Mouse (Mus musculus) forebrain, embryonic 16.5 days (tissue): ENCODE measurements around the gene Mturn. TPM values are rescaled to one million over a fixed set of nuclear protein-coding genes. Genes with fewer than 3 reads are reported as not detected.

Experiments
- ATAC-seq: fragments of 200-750 bp; cut with Nextera tagmentation; 2 replicates; pipeline ENCODE4 v1.8.0; 2017; ENCODE audit warnings: mild to moderate bottlenecking, moderate library complexity
- H3K27ac ChIP-seq: fragments of 300-500 bp; sonication (generic); 2 replicates; pipeline ENCODE4 v1.5.1; 2014; ENCODE audit warnings: low read length, control low read depth
- H3K27me3 ChIP-seq: fragments of 300-500 bp; sonication (generic); replicated peaks from 2 replicates; pipeline ENCODE4 v1.6.1; 2014; ENCODE audit warnings: low read length; ENCODE audit not compliant: control insufficient read depth, insufficient read depth
- H3K36me3 ChIP-seq: fragments of 300-500 bp; sonication (generic); 2 replicates; pipeline ENCODE4 v1.6.1; 2014; ENCODE audit not compliant: control insufficient read depth, insufficient read depth
- H3K4me1 ChIP-seq: fragments of 300-500 bp; sonication (generic); replicated peaks from 2 replicates; pipeline ENCODE4 v1.6.1; 2014; ENCODE audit warnings: low read length; ENCODE audit not compliant: control insufficient read depth, insufficient read depth
- H3K4me2 ChIP-seq: fragments of 300-500 bp; sonication (generic); 2 replicates; pipeline ENCODE4 v1.6.1; 2014; ENCODE audit warnings: mild to moderate bottlenecking, low read length, control low read depth
- H3K4me3 ChIP-seq: fragments of 300-500 bp; sonication (generic); replicated peaks from 2 replicates; pipeline ENCODE4 v1.5.1; 2014; ENCODE audit warnings: mild to moderate bottlenecking, low read length, control low read depth
- H3K9ac ChIP-seq: fragments of 300-500 bp; sonication (generic); replicated peaks from 2 replicates; pipeline ENCODE4 v1.6.1; 2014; ENCODE audit warnings: low read depth, low read length, control low read depth
- H3K9me3 ChIP-seq: fragments of 300-500 bp; sonication (generic); 2 replicates; pipeline ENCODE4 v1.6.1; 2016; ENCODE audit warnings: low read length; ENCODE audit not compliant: control insufficient read depth
- WGBS: fragments of 180-500 bp; shearing (Covaris S2); extraction: QIAGEN DNeasy Blood & Tissue Kit; methylation state at CpG from one replicate; pipeline ENCODE4 v1.1.7; 2014; 5-methylcytosine and 5-hydroxymethylcytosine counted together
- polyA plus RNA-seq: library from polyadenylated mRNA; unstranded; fragments of >200 nt; fragmentation: Nextera tagmentation; extraction: Ambion mirVana; gene quantifications from 2 replicates; pipeline ENCODE4 v1.2.1, GENCODE M21; 2015

Mturn gene
- polyA plus RNA-seq, 1 experiment from 2014 or later, result 163 TPM

DNA sequence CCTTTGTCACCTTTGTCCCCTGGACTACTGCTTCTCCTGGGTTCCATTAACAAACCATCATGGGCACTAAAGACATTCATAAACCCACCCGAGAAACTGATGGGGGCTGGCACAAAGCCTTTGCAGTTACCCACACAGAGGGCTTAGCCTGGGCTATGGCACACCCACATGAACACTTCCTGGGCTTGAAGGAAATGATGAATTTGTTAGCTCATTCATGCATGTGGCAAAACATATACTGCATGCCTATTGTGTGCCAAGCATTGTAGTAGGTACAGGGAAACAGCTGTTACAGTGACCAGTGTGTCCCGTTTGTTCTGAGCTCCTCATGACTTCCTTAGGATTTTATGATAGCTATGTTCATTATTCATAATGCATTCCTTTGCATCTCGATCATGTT lies 55.8 kb downstream of the Mturn start:
- peaks cover 9% of the 10 kb centered on the region for H3K4me1 ChIP-seq
- H3K4me2 ChIP-seq, result no peak overlapping the region
- H3K27ac ChIP-seq, result no peak overlapping the region
- WGBS, result 83% methylated on average over 3 of the region's 3 CpGs
- H3K4me3 ChIP-seq, result no peak overlapping the region
- no peak for ATAC-seq
- H3K36me3 ChIP-seq, result no peaks in the 10 kb centered on the region
- H3K27me3 ChIP-seq, result no peaks in the 10 kb centered on the region
- no peaks in the 10 kb centered on the region for H3K9me3 ChIP-seq
- no peak overlapping the region for H3K9ac ChIP-seq

DNA sequence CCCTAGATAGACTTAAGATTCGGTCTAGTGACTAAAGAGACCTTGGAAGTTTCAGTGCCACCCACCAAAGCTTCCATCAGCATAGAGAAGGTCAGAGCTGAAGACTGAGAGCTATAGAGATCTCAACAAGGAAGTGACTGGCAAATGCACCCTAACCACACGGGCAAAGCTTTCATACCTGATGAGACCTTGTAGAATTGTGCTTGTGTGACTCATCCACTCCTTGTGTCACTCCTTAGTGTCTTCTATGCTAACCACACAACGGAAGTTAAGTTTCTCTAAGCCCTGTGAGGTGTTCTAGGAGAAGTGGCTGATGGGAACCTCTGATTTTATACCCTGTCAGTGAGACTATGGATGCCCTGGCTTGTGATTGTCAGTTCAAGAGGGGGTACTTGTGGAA lies 56.3 kb downstream of the Mturn start:
- H3K9me3 ChIP-seq, result no peaks in the 10 kb centered on the region
- no peak for ATAC-seq
- H3K9ac ChIP-seq, result no peak overlapping the region
- H3K4me1 ChIP-seq, result peaks cover 5% of the 10 kb centered on the region
- H3K4me3 ChIP-seq, result no peak overlapping the region
- H3K4me2 ChIP-seq, result no peak overlapping the region
- 91% methylated on average over 3 of the region's 3 CpGs for WGBS
- no peaks in the 10 kb centered on the region for H3K27me3 ChIP-seq
- H3K36me3 ChIP-seq, result no peaks in the 10 kb centered on the region
- H3K27ac ChIP-seq, result no peak overlapping the region

DNA sequence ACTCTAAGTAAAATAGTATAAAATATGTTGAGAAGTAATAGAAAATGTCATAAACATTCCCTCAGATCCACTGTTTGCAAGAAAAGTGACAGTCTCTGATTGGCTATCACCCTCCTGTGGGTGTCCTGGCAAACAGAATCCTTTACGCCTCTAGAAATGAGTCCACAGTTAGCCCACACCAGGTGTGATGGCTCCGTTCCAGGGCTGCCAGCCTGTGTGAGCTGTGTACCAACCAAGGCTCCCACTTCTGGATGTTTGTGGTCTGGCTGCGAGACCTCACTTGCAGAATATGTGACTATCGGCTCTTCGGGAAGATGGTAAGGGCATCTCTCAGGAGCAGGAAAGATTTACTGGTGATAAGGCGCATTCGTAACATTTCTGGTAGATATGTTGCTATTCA lies 67.6 kb downstream of the Mturn start:
- WGBS, result 82% methylated on average over 7 of the region's 7 CpGs
- Histone ChIP-seq H3K4me1 (0 out of 2 replicates have a peak, but pooled peaks cover 2% of the 10 kb centered on the region), H3K9ac (no peak overlapping the region), H3K36me3 (no peaks in the 10 kb centered on the region), H3K9me3 (no peaks in the 10 kb centered on the region), H3K27me3 (no peaks in the 10 kb centered on the region), H3K4me2 (no peak overlapping the region), H3K4me3 (no peak overlapping the region), H3K27ac (no peak overlapping the region)
- ATAC-seq, result no peak

DNA sequence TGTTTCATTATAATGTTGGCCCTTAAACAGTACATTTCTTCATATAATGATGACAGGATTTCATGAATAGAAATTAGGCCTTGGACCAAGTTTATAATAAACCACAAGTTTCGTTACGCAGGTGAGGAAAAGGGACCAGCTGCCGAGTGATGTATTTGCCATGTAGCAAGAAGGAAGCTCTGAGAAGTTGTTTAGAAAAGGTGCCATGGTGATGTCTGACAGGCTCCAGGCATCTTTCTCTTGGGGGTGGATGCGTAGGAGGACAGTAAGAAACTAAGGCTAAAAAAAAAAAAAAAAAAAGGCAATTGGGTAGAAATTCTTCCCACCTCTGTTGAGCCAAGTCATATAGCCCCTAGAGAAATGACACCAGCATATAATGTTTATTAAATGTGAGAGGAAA lies 70.2 kb downstream of the Mturn start:
- WGBS, result 71% methylated on average over 4 of the region's 4 CpGs

DNA sequence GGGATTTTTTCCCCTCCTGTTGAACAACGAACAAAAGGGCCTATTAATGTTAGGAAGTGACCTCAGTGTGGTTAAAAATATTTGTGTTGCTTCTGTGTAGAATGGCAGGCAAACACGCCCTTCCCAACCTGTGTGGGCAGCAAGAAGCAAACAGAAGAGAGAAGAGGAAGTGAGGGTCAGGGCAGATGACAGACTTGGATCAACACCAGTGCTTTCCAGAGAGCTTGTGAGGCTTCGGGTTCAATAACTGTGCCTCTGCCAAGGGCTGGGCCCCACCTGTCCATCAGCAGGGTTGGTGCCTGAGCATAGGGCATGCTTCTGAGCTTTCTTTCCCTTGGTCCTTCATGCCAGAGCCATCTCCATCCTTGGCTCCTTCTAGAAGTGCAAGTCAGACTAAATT lies 70.7 kb downstream of the Mturn start:
- H3K4me1 ChIP-seq, result peaks cover 7% of the 10 kb centered on the region; the same call in 1 of the 2 replicates
- 66% methylated on average over 3 of the region's 3 CpGs for WGBS
- H3K4me2 ChIP-seq, result no peak overlapping the region
- no peak overlapping the region for H3K9ac ChIP-seq
- H3K36me3 ChIP-seq, result no peaks in the 10 kb centered on the region
- H3K27me3 ChIP-seq, result no peaks in the 10 kb centered on the region
- H3K4me3 ChIP-seq, result no peak overlapping the region
- no peak overlapping the region for H3K27ac ChIP-seq
- no peaks in the 10 kb centered on the region for H3K9me3 ChIP-seq
- ATAC-seq, result no peak

More for the DNA sequence above, 70.2 kb downstream of the Mturn start:
- Histone ChIP-seq H3K27me3 (no peaks in the 10 kb centered on the region), H3K4me3 (no peak overlapping the region), H3K27ac (no peak overlapping the region), H3K4me1 (peaks cover 7% of the 10 kb centered on the region; the same call in 1 of the 2 replicates), H3K36me3 (no peaks in the 10 kb centered on the region), H3K4me2 (no peak overlapping the region), H3K9me3 (no peaks in the 10 kb centered on the region), H3K9ac (no peak overlapping the region)
- ATAC-seq, result no peak

Other genes starting within 250 kb of the Mturn start
- 148 and 168 TPM in 2 replicates for gene Scrn1, start 115.1 kb upstream of the Mturn start, polyA plus RNA-seq
- gene Plekha8, start 86.5 kb upstream of the Mturn start, polyA plus RNA-seq, result 10.5 and 10.7 TPM in 2 replicates
- gene Fkbp14, start 84.3 kb upstream of the Mturn start, polyA plus RNA-seq, result 6.8 and 9.0 TPM in 2 replicates
- gene Znrf2, start 135.3 kb downstream of the Mturn start, polyA plus RNA-seq, result 19.5 and 23.2 TPM in 2 replicates